Mouse (Mus musculus) ovary, postnatal 36 days (tissue): ENCODE results near the gene Timm8a1.
"Not testable (repeated sequence)": the region's sequence is repeated elsewhere in the genome, so short reads cannot be mapped to it uniquely, and the experiment has no call there.

Experiments
- DNase-seq: peaks from one replicate; pipeline ENCODE4 v3.0.0; 2022; ENCODE audit warnings: low spot score, mixed read lengths

The Timm8a1 gene

DNA sequence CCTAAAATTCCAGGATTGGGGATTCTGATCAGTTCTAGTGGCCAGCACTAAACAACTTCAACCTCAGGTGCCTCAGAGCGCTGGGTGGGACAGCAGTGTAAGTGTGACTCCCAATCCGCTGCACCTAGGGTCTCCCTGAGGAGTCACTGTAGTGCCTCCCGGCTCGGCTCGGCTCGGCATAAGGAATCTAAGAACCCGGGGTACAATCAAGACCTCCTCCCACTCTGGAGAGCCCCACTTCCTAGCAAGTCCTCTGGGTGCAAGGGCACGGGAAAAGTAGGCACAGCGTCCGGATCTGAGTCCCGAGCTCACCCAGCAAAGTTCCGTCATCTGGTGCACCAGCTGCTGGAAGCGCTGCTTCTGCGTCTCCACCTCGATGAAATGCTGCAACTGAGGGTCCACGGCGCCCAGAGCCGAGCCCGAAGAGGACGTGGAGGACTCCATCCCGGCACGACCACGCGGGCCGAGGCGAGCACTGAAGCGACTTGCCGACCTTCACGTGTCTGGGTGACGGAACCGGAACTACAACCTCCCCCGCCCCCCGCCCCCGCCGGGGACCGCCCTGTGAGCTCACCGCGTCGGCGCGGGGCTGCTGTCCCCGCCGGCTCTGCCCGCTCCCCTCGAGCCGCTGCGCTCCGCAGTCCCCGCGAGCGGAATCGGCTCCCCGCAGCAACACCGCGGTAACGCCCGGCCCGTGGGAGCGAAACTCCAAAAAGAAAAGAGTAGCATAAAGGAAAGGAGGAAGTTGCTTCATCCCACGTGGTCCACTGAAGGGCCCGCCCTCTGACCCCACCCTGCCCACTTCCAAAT is at the start of gene Timm8a1:
Timm8a1 (minus strand) TSS at position 721 of the 810 bp plus-strand sequence.
- peak; percentile 57 for DNase-seq

DNA sequence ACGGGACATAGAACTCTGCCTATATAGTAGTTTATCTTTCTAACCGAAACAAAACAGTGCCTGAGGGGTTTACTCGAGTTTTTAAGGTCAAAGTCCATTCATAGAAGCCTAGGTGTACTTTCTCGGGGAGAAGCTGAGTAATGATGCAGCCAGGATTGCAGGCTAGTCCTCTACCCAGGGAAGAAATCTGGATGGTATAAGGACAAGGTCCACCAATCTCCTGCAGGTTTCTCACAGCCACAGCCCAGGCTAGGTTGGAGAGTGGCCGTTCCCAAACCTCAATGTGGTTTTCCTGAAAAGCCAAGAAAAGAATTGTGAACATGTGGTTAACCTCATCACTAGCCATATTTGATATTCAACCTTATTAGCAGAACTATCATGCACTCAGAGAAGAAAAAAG is 48.2 kb upstream of the Timm8a1 start:
- DNase-seq = no peak

DNA sequence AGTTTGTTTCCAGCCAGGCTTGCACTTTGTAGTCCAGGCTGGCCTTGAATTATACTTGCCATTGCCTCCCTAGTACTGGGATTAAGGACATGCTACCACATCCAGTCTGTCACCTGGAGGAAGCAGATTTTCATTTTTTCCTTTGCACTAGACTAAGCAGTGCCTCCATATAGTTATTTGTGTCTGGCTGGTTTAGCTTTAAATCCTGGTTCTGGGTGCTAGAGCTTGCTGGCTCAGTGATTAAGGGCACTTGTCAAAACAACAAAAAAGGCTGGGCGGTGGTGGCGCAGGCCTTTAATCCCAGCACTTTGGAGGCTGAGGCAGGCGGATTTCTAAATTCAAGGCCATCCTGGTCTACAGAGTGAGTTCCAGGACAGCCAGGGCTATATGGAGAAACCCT is 47.3 kb upstream of the Timm8a1 start:
- no peak for DNase-seq

DNA sequence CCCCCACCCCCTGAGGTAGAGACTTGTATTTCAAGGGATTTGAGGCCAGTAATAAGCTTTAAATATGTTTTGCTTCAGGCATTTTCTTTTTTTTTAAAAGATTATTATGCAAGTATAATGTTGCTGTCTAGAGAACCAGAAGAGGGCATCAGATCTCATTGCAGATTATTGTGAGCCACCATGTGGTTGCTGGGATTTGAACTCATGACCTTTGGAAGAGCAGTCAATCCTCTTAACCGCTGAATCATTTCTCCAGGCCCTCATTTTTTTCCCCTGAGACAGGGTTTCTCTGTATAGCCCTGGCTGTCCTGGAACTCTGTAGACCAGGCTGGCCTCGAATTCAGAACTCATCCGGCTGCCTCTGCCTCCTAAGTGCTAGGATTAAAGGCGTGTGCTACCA is 46.6 kb upstream of the Timm8a1 start:
- no peak for DNase-seq

DNA sequence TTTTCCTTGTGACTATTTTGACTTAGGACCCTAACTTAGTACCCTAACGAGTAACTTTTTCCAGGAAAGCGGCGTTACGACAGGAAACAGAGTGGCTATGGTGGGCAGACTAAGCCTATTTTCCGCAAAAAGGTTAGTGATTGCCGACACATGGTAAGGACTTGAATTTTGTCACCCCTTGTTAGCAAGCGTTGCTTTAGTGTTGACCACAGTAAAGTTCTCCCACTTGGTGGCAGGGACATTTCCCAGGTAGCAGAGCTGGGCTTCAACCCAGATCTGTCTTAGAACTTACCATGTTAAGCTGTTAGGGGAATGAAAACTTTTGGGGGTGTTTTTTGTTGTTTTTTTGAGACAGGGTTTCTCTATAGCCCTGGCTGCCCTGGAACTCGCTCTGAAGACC is 44.8 kb upstream of the Timm8a1 start:
- DNase-seq = no peak

DNA sequence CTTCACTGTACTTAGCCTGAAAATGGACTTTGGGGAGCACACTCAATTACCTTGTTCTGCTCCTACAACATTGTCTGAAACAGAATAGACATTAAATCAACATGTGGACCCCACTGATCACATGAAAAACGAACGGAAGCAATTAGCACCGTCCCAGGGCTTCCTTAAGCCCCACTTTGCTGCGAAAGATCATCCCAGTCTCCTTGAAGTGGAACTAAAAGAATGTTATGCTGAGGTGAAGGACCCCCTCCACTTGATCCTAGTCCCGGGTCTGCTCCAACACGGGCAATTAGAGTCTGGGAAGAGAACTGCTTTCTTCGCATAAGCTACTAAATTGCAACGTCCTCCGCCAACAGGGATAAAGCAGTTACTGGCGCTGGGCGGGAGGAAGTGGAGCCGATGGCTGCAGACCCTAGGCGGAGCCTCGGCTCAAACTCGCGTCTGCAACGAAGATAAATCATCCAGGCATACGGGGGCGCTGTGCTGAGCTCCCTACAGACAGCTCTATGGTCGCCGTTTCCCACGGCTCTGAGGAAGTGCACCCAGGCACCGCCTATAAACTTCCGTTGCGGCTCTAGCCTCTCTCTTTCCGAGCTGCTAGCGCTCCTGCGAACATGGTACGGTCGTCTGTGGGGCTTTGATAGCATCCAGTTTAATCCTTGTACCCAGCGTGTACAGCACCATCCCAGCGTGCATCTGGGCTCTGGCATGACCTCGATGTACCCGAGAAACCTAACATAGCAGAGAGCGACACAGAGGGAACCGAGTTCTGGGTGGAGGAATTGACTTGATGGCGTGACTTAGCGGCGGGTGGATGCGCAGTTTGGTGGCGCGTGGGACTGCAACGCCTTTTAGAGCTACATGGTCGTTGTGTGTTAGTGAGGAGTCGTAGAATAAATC is 43.7 kb upstream of the Timm8a1 start, which contains the start of gene Rpl36a:
Rpl36a (plus strand) TSS at position 552 of the 900 bp plus-strand sequence.
- peak; percentile 87 for DNase-seq

DNA sequence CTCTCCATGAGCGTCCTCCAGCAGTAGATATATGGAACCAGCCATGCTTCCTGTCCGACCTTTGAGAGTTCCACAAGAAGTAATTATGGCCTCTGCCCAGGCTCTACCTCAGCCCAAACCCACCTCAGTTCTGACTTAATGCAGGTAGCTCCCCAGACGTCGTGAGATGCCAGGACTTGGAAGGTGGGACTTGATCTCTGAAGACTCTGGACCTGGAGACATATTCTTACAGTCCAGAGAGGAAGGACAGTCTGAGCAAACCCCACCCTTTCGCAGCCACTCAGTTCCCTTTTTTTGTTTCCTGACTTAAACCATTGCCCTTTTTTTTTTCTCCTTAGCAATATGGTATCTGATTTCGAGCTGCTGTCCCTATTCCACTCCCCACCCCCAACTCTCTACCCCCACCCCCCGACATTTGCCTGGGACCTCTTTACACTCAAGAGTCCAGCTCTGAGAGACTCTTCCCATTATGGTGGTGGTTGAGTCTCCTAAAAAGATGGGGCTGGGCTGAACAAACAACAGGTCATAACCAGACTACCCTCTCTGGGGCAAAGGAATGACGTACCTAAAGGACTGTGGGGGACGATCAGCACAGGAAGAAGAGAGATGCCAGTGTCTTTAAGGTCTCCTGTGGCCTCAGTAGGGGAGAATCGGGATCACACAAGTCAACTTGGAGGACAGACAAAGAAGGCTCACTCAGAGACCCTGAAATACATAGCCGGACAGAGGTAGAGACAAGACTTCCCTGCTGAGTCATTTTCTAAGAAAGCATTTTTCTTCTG is 41.4 kb upstream of the Timm8a1 start, which contains the start of gene Btk:
Btk (minus strand) TSS at position 683 of the 782 bp plus-strand sequence.
- DNase-seq = no peak

DNA sequence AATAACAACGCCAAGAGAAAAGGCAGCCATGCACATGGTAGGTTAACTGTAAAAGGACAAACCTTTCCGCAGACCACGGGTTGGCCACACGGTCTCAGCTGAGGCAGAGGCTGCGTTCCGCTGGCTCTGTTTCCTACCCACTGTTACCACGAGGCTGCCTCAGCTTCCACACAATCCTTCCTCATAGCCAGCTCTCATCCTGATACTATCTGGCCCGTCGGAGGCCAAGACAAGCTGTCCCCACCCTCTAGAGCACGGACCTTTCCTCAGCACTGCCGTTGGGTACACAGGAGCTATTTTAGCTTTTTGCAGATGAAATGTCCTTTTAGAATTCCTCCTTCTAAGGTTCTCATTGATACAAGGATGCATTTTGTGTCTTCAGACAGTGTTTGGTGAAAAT is 40.6 kb upstream of the Timm8a1 start:
- no peak for DNase-seq

DNA sequence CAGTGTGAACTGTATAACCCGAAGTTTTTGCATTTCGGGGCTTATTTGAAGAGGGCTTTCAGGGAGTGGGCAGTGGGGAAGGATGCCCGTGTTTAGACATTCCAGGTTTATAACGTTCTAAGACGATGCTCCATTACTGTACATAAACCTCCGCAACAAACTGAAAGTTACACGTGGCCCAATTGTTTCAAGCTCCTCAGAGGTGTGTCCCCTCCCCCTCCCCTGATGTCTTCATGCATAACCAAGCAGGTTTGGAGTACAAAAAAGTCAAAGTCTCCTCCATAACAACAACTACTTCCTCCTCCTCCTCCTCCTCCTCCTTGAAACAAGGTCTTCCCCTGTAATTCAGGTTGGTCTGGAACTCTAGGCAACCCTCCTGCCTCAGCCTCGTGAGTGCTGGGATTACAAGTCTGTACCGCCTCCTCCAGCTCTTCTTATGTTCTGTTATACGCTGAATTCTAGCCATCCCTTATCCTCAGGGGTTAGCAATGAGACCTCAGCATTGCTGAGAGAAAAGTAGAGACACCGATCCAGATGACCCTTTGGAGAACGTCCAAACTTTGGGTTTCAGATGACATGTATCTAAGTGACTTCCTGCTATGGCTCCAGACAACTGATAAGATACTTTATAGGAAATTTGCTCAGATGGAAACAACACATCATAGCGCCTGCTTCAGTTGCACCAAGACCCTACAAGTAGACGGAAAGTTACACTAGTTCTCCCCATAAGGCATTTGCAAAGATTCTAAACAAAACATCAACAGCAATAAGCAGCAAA is 39.1 kb upstream of the Timm8a1 start:
- no peak for DNase-seq

DNA sequence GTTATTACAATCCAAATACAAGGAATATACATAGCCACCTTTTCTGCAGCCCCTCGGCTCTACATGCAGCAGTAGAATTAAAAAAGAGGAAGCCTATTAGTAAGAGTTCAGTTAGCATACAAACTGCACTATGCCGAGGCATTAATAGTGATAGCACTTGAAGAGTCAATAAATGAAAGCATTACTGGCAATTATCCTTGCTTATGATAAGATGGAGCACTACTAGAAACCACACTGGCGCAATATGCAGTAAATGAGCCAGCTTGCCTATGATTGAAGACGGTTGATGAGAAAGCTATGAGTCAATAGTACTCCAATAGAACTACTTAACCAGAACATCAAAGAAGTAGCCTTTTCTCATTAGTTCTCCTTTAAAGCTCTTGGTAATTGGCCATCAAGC is 36.2 kb upstream of the Timm8a1 start:
- DNase-seq = no peak

DNA sequence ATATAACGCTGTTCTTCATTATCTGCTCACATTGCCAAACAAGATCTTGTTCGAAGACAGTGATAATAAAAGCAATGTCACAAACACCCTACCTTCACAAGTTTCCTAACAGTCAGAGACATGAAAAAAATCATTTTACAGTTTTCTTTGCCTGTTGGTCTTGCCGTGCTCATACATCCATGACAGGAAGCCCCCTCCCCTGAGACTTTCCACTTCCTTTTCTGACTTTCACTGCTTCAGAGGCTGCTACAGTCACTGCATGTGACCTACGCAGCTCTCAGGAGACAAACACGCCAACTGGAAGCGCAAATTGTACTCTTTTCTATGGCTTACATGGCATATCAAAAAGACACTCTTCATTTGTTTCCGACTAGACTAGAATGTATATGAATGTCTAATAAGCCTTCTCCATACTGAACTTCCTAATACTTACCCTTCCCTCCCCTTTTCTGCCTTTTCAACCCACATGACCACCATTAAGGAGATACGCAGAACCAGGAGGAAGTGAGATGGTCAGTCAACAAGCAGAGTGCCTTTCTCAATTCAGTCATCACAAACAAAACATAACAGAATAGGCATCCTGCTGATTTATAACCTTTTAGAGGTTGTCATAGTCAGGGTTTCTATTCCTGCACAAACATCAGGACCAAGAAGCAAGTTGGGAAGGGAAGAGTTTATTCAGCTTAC is 25.0 kb upstream of the Timm8a1 start:
- no peak for DNase-seq

DNA sequence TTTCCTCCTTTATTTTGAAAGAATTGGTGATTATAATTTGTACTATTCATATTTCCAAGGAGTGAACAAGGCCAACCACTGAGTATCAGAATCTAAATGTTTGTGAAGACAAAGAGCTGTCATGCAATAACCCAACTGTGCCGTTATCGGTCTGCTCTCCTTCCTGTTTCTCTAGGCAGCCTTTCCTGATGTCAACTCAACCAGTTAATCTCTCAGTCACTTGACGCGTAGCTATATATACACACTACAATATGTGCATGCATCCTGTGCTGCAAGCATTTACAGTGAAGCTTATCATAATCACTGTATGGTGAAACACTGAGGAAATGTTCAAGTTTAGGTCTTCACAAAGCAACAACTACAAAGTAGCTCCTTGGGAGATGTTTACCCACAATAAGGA is 22.7 kb upstream of the Timm8a1 start:
- DNase-seq = no peak

DNA sequence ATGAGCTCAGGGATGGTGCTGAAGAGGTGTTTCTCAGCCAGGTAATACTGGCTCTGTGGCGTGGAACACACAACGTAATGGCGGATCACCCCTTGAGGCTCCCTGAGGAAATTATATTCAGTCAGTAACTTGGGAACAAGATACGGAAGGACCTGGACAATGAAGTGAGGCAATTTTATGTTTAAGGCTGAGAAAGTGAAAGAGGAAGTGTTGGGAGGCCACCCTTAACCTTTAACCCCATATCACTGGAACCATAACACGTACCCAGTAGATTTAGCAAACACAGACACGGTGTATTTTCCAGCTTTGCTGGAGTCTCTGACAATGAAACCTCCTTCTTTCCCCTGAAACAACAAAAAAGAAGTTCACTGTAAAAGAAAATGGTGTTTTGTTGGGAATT is 12.8 kb upstream of the Timm8a1 start:
- DNase-seq = no peak

DNA sequence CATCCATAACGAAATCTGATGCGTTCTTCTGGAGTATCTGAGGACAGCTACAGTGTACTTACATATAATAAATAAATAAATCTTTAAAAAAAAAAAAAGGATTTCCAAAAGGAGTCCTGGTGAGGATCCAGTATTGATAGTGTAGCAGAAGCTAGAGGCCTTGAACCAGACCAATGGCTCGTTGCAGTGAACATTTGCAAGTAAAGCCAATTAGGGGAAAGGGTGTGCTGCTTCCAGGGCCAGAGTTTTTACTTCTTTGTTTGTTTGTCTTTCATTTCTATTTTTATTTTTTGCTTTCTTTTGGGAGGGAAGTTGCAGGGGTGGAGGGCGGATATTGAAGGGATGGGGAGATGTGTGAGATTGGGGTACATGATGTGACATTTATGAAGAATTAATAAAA is 11.7 kb upstream of the Timm8a1 start:
- DNase-seq = no peak

DNA sequence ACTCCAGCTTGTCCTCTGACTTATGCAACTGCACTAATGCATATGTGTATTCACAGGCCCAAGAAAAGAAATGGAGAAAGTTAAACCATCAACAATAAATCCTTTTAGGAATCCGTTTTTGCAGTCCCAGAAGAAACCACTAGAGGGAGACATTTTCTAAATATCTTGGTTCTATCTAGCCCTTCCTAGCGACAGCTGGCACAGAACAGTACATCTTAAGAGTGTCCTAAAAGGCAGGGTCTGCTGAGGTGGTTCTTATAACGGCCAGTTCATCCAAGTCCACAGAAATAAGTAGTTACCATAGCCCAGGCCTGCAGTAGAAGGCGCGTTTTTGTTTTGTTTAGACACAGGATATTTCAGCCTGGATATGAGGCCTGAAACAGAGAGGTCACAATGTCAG is 9.2 kb upstream of the Timm8a1 start:
- no peak for DNase-seq

DNA sequence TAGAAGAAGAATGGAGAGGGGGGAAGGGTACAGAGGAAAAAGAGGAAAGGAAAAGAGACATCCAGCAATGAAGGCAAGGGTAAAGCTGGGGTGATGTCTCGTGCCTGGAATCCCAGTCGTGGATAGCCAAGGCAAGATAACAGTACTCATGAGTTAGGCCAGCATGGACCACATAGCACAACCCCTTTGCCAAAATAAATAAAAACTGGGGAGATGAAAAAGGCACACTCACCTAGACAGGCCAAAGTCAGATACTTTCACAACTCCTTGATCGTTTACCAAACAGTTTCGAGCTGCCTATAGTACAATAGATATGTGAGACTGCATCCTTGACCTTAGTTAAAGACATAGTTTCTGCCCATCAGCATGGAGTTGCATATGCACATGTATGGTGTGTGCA is 5.7 kb upstream of the Timm8a1 start:
- no peak for DNase-seq

DNA sequence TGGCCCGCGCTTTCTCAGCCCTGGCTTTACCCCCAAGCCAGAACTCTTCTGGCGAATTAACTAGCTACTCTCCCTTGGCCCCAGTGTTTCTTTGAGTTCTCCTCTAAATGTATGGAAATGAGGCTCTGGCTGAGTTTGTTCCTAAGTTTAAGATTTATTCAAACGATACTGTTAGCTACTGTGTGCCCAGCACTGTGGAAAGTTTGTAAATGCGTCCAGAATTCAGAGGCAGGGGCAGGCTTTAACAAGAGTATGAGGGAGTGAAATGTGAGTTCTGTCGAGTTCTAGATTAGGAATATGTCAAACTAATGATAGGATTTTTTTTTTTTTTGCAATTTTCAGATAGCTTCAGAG is 267 bp upstream of the Timm8a1 start:
- DNase-seq = no peak

DNA sequence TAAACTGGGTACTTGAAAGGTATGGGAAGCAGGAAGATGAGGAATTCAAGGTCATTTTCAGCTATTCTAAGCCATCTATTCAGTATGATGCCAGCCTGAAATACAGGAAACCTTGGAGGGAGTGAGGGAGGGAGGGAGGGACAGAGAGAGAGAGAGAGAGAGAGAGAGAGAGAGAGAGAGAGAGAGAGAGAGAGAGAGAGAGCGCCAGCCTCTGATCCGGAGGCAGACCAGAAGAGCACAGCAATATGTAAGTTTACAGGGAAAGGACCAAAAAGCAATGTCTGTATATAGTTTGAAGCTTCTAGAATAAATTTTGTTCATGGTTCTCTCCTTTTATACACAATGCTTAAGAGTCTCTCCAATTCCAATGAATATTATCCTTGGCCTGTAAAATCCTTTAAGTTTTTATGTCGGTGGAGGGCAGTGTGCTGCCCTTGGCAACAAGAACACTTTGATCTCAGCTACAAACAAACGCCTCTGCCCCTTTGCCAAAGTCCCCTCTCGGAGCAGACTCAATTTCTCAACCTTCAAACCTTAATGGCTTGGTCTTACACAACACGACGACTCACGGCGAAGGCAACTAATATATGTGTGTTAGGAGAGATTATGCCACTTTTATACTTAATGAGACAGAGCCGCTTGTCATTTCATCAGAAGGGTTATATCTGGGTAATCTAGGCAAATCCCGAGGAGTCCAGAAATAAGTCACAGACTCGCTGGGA is 1.1 kb downstream of the Timm8a1 start:
- DNase-seq = no peak

DNA sequence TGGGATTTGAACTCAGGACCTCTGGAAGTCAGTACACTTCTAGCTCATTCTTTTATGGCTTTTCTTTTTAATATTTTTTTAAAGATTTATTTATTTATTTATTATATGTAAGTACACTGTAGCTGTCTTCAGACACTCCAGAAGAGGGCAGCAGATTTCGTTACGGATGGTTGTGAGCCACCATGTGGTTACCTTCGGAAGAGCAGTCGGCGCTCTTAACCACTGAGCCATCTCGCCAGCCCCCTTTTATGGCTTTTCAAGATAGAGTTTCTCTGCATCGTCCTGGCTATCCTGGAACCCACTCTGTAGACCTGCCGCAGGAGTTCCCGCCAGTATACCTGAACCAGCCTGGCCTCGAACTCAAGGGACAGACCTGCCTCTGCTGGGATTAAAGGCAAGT is 1.9 kb downstream of the Timm8a1 start:
- DNase-seq = not testable (repeated sequence)

DNA sequence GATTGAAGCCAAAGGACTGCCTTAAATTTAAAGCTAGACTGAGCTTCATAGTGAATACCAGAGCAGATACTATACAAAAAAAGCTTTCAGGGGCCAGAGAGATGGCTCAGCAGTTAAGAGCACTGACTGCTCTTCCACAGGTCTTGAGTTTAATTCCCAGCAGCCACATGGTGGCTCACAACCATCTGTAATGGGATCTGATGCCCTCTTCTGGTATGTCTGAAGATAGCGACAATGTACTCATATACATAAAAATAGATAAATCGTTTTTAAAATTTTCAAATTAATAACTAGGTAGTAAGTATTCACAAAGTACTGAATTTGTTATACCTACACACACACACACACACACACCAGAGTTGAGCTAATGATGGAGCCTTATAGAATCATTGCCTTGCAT is 8.3 kb downstream of the Timm8a1 start:
- no peak for DNase-seq
